Mouse (Mus musculus) lung, postnatal 0 days (tissue): ENCODE measurements around the gene Tmem178b.

Experiments
- CTCF ChIP-seq: IDR thresholded peaks from 2 replicates; pipeline ENCODE4 v1.5.1; 2016; ENCODE audit warnings: antibody characterized with exemption, mild to moderate bottlenecking
- EP300 ChIP-seq: IDR thresholded peaks from 2 replicates; pipeline ENCODE4 v1.6.1; 2016; ENCODE audit warnings: antibody characterized with exemption, mild to moderate bottlenecking, control low read depth

GRCm38 (mm10) chr6:39936590-39936989 is 63.5 kb downstream of the Tmem178b start:
- TF ChIP-seq CTCF (no peak), EP300 (no peak)
